Mouse (Mus musculus): ENCODE results near the gene Ppfia2. TPM values are rescaled to one million over a fixed set of nuclear protein-coding genes. Genes with fewer than 3 reads are reported as not detected.
A peak's percentile ranks its signal among the peaks of the same experiment; 100 is the strongest.

Ppfia2 gene
- polyA plus RNA-seq, 1 experiment from 2014 or later, result not detected

- in situ Hi-C loops (cut with MboI; ENCODE audit: low pct_unique_long_range_greater_than_20kb), result no loop called here
Observed at GRCm38 (mm10) chr10:106914822-106915221, 444.7 kb downstream of the Ppfia2 start.

DNA sequence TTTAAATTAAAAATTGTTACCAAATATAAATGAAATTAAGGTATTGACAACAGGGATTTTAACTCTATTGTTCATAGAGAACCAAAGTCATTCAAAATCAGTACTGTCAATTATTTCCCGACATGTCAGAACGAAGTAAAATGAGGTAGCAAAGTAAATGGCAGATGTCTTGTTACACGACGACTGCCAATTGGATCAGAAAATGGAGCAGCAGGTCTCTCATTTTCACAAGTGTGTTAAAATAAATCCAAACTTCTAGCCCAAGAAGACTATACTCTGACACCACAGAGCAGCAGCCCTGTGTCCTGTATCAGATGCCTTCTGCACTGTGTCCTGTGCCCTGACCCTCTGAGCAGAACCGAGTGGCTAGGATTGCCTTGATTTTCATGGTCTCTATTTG, 454.2 kb downstream of the Ppfia2 start:
- no peak for TF ChIP-seq CTCF (IDR thresholded peaks at IDR 0.05)
- ChIA-PET POLR2A (no interaction called here), CTCF (no interaction called here)
- no peak for DNase-seq (ENCODE audit: low read depth, low spot score)
- no peak for ATAC-seq
- H3K27me3 ChIP-seq, result no peaks in the 10 kb centered on the region
- in situ Hi-C loops (cut with MboI; ENCODE audit: low pct_unique_long_range_greater_than_20kb), result no loop called here

More at GRCm38 (mm10) chr10:106914822-106915221, 444.7 kb downstream of the Ppfia2 start:
- ChIA-PET POLR2A (no interaction called here), CTCF (interaction anchor here (1.8 kb wide), 1 partner anchor 11 kb away, joined by 4 read pairs; no protein-coding TSS in a partner anchor)
- DNase-seq (ENCODE audit: low read depth, low spot score) (no peak), ATAC-seq (no peak)
- H3K27me3 ChIP-seq, result peaks cover 13% of the 10 kb centered on the region
- no peak for TF ChIP-seq CTCF (IDR thresholded peaks at IDR 0.05)

GRCm38 (mm10) chr10:106924798-106925197, 454.7 kb downstream of the Ppfia2 start:
- ATAC-seq (no peak), DNase-seq (ENCODE audit: low read depth, low spot score) (no peak)
- no peaks in the 10 kb centered on the region for H3K27me3 ChIP-seq
- CTCF ChIA-PET, result no interaction called here
- POLR2A ChIA-PET, result no interaction called here
- TF ChIP-seq CTCF (IDR thresholded peaks at IDR 0.05), result no peak
- in situ Hi-C loops (cut with MboI; ENCODE audit: low pct_unique_long_range_greater_than_20kb), result no loop called here

DNA sequence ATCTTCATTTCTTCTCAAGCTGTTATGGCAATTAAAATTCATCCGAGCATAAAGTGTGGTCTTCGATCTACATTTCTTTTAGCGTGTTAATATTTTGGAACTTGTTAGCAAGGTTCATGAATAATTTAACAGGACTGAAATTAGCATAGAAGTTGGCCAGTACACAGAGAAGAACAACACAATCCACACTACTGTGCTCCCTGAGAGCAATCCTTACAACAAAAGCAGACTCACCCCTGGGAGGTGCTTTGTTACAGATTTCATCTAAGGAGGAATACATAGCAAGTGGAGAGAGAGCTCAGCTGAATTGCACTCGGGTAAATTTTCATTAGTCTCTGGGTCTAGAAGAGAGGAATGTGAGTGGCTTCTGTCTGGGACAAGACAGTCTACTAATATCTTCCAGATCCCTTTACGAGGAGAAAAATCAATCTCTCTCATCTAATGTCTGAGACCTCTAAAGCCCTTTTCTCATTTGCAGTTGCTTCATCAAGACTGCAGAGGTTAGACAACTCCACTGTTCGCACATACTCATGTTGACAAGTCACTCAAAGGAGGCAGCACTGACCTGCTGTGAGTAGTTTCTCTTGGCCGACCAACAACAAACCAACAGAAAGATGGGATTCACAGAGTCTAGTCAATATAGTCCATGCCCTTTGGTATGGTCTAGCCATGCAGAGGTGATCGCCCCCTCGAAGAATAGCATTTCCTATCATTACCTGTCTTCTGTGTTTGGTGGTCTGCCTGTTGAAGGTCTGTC, 458.6 kb downstream of the Ppfia2 start:
- POLR2A ChIA-PET, result no interaction called here
- no peak for TF ChIP-seq CTCF (IDR thresholded peaks at IDR 0.05)
- no peaks in the 10 kb centered on the region for H3K27me3 ChIP-seq
- ATAC-seq (no peak), DNase-seq (ENCODE audit: low read depth, low spot score) (no peak)
- CTCF ChIA-PET, result no interaction called here
- in situ Hi-C loops (cut with MboI; ENCODE audit: low pct_unique_long_range_greater_than_20kb), result no loop called here

GRCm38 (mm10) chr10:106932571-106933073, 462.5 kb downstream of the Ppfia2 start:
- ChIA-PET CTCF (interaction anchor here (0.6 to 2.1 kb wide), 8 partner anchors 19 to 816 kb away, joined by 3 to 11 read pairs (median 4); no protein-coding TSS in a partner anchor), POLR2A (interaction anchor here (0.7 kb wide), 1 partner anchor 228 kb away, joined by 4 read pairs; no protein-coding TSS in a partner anchor)
- no peaks in the 10 kb centered on the region for H3K27me3 ChIP-seq
- ATAC-seq (no peak), DNase-seq (ENCODE audit: low read depth, low spot score) (no peak)
- peak; percentile 43 for TF ChIP-seq CTCF (IDR thresholded peaks at IDR 0.05)
- in situ Hi-C loops (cut with MboI; ENCODE audit: low pct_unique_long_range_greater_than_20kb), result loop anchor here (5.0 to 10.0 kb wide), 3 partner anchors 460 to 812 kb away; no protein-coding TSS in a partner anchor

DNA sequence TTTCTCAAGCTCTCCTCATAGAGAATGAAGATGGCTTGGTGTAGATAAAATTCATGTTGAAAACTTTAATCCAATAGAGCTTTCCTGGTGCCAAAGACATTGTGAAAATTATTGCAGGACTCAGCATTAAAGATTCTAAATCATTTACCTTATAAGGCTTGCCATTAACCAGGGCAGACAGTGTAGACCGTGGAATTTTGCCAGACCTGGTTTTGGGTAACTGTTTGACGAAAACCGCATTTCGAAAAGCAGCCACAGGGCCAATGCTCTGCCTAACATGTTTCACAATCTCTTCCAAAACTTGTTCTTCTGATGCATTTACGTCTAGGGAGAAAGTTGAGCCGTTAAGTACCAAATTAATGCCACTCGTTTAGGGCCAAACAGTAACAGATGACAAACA, 466.9 kb downstream of the Ppfia2 start:
- ATAC-seq, result no peak
- ChIA-PET POLR2A (no interaction called here), CTCF (interaction anchor here (1.0 kb wide), 1 partner anchor 9 kb away, joined by 3 read pairs; no protein-coding TSS in a partner anchor)
- in situ Hi-C loops (cut with MboI; ENCODE audit: low pct_unique_long_range_greater_than_20kb), result loop anchor here (10.0 kb wide), 2 partner anchors 768 to 808 kb away; no protein-coding TSS in a partner anchor
- no peaks in the 10 kb centered on the region for H3K27me3 ChIP-seq
- no peak for DNase-seq (ENCODE audit: low read depth, low spot score)
- TF ChIP-seq CTCF (IDR thresholded peaks at IDR 0.05), result no peak

DNA sequence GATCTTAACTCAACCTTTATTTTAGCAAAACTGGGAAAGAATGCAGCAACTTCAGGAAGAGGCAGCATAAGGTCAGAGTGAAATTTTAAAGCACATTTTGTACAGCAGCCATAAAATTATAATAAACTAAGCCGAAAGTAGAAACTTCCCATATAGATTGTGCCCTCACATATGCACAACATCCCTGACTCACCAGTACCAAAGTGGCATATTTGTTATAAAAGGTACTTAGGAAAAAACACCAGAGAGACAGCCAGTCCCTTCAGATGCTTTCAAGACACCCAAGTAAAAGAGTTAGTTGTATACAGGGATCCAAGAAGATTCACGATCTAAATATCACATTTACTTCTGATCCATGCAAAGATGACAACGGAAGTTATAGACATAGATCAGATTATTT, 468.7 kb downstream of the Ppfia2 start:
- CTCF ChIA-PET, result interaction anchor here (1.2 kb wide), 1 partner anchor 451 kb away, joined by 3 read pairs; no protein-coding TSS in a partner anchor
- H3K27me3 ChIP-seq, result no peaks in the 10 kb centered on the region
- POLR2A ChIA-PET, result interaction anchor here (0.8 kb wide), 1 partner anchor 11 kb away, joined by 3 read pairs; no protein-coding TSS in a partner anchor
- no peak for ATAC-seq
- no peak for DNase-seq (ENCODE audit: low read depth, low spot score)
- no peak for TF ChIP-seq CTCF (IDR thresholded peaks at IDR 0.05)
- in situ Hi-C loops (cut with MboI; ENCODE audit: low pct_unique_long_range_greater_than_20kb), result loop anchor here (10.0 kb wide), 2 partner anchors 766 to 806 kb away; no protein-coding TSS in a partner anchor

DNA sequence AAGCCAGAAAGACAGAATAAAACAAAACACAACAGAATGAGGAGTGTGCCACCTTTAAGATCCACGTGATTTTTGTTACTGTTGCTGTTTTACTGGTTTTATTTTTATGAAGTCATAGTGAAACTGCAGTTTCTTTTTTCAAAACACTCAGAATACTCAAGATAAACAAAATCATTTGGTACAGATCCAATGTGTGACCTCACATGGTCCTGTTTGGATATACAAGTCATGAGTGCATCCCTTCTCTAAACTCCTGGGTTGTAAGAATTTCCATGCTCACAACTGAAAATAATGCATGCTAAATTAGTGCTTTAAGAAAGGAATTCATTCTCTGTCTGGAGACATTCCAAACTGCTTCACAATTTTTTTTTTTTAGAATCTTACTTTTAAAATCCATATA, 469.3 kb downstream of the Ppfia2 start:
- CTCF ChIA-PET, result interaction anchor here (1.5 kb wide), 1 partner anchor 457 kb away, joined by 3 read pairs; no protein-coding TSS in a partner anchor
- TF ChIP-seq CTCF (IDR thresholded peaks at IDR 0.05), result no peak
- no peaks in the 10 kb centered on the region for H3K27me3 ChIP-seq
- no peak for DNase-seq (ENCODE audit: low read depth, low spot score)
- in situ Hi-C loops (cut with MboI; ENCODE audit: low pct_unique_long_range_greater_than_20kb), result loop anchor here (10.0 kb wide), 2 partner anchors 765 to 805 kb away; no protein-coding TSS in a partner anchor
- no peak for ATAC-seq
- POLR2A ChIA-PET, result no interaction called here

- POLR2A ChIA-PET, result no interaction called here
- no peak for DNase-seq (ENCODE audit: low read depth, low spot score)
- CTCF ChIA-PET, result no interaction called here
- no peak for ATAC-seq
- in situ Hi-C loops (cut with MboI; ENCODE audit: low pct_unique_long_range_greater_than_20kb), result no loop called here
- H3K27me3 ChIP-seq, result no peaks in the 10 kb centered on the region
- TF ChIP-seq CTCF (IDR thresholded peaks at IDR 0.05), result no peak
Observed at GRCm38 (mm10) chr10:106941380-106941779, 471.2 kb downstream of the Ppfia2 start.

DNA sequence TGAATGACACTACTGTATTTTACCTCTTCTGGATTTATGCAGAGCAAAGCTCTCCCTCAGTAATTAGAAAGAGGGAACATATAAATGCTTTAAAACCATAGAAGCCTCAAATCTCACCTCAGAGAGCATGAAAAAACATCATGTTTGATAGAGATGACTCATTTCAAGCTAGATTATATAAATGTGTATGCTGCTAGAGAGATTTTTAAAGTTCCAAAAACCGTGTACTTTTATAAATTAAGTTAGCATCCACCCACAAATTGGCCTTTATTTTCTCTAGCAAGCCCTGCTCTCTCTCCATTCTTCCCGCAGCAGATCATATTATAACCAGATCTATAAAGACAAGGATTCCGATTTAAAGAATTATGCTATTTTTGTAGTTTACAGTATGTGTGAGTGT, 488.9 kb downstream of the Ppfia2 start:
- no peaks in the 10 kb centered on the region for H3K27me3 ChIP-seq
- in situ Hi-C loops (cut with MboI; ENCODE audit: low pct_unique_long_range_greater_than_20kb), result no loop called here
- ATAC-seq (no peak), DNase-seq (ENCODE audit: low read depth, low spot score) (no peak)
- no peak for TF ChIP-seq CTCF (IDR thresholded peaks at IDR 0.05)
- CTCF ChIA-PET, result no interaction called here
- POLR2A ChIA-PET, result no interaction called here

Measured in Patski (cell line).